Mouse (Mus musculus) kidney, adult 10 weeks (tissue): Measurements from ENCODE around the gene Acsl6. TPM values are rescaled to one million over a fixed set of nuclear protein-coding genes. Genes with fewer than 3 reads are reported as not detected.

Experiments
- polyA plus RNA-seq: library from polyadenylated mRNA; stranded (reverse); fragments of 350-450 nt; fragmentation: Illumina TruSeq; extraction: RNeasy Lipid Tissue Mini Kit (QIAGEN cat#74804); gene quantifications from one replicate; pipeline ENCODE4 v1.2.3, GENCODE M21; 2014; ENCODE audit warnings: low read depth, low replicate concordance

Acsl6 gene
- polyA plus RNA-seq: 0.32 TPM

DNA sequence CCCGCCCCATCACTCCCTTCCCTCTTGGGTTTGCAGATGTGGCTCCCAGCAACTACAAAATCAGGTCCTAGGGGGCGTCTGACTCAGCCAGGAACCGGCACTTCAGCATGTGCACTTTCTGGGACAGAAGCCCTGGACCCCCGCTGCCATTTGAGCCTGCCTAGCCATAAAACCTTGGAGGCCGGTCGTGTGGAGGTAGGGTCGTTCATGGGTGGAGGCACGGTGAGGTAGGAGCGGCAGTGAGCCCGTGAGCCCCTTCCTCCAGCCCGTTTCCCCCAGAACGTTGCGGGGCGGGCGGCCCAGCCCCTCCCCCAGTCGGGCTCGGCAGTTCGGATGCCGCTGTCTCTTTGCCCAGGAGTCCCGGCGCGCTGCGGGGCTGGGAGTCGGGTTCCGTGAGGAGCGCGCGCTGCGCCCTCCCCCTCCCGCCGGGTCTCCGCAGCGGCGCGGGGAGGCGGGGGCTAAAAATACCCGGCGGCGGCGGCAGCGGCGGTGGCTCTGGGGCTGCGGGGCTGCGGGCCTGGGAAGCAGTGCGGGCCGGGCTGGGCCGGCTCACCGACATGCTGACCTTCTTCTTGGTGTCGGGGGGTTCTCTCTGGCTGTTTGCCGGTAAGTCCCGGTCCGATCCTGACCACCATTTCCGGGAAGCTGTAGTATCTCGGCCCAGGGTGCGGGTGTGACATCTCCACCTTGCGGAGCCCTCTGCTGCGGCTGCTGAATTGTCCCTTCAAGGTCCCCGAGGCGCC lies at the start of gene Acsl6:
TSS of gene Acsl6 (plus strand) at position 71 of the 743 bp plus-strand sequence.

DNA sequence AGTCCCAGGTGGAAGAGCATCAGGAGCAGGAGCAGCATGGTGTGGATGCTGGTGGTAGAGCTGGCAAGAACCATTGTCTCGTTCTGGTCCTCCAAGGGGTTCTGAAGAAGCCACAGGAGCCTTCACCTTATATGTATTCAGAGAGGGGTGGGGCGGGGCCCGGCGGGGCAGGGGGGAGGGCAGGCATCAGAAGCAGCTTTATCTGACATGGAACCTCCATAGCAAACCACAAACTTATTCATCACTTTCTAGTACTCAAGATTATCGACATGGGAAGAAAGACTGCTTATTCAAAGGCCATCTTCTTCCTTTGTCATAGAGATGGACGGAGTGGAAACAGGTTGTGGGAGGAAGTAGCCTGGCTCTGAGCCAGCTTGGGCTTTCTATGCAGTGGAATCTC lies 36.4 kb upstream of the Acsl6 start, which contains the start of gene Il3:
TSS of gene Il3 (minus strand) at position 101 of the 400 bp plus-strand sequence.

Other genes starting within 250 kb of the Acsl6 start
- gene Pdlim4, start 234.8 kb upstream of the Acsl6 start, polyA plus RNA-seq: 0.53 TPM
- gene P4ha2, start 203.7 kb upstream of the Acsl6 start, polyA plus RNA-seq: 3.1 TPM
- gene Csf2, start 54.1 kb upstream of the Acsl6 start, polyA plus RNA-seq: not detected
- gene Il3, start 36.5 kb upstream of the Acsl6 start, polyA plus RNA-seq: not detected
- not detected for gene Meikin, start 66.9 kb downstream of the Acsl6 start, polyA plus RNA-seq
- 79.8 TPM for gene Fnip1, start 134.4 kb downstream of the Acsl6 start, polyA plus RNA-seq
- gene Rapgef6, start 219.0 kb downstream of the Acsl6 start, polyA plus RNA-seq: 28.0 TPM